Mouse (Mus musculus) hindbrain, embryonic 12.5 days (tissue): ENCODE data around the gene Wdr25. TPM values are rescaled to one million over a fixed set of nuclear protein-coding genes. Genes with fewer than 3 reads are reported as not detected.

Experiments
- ATAC-seq: fragments of 200-750 bp; cut with Nextera tagmentation; 2 replicates; pipeline ENCODE4 v1.8.0; 2017; ENCODE audit warnings: moderate TSS enrichment; ENCODE audit not compliant: low FRiP score
- H3K27ac ChIP-seq: fragments of 300-500 bp; sonication (generic); 2 replicates; pipeline ENCODE4 v1.5.1; 2016; ENCODE audit warnings: mild to moderate bottlenecking
- H3K27me3 ChIP-seq: fragments of 300-500 bp; sonication (generic); 2 replicates; pipeline ENCODE4 v1.6.1; 2016; ENCODE audit warnings: mild to moderate bottlenecking
- H3K36me3 ChIP-seq: fragments of 300-500 bp; sonication (generic); 2 replicates; pipeline ENCODE4 v1.6.1; 2016; ENCODE audit warnings: mild to moderate bottlenecking
- H3K4me1 ChIP-seq: fragments of 300-500 bp; sonication (generic); 2 replicates; pipeline ENCODE4 v1.6.1; 2016
- H3K4me2 ChIP-seq: fragments of 300-500 bp; sonication (generic); replicated peaks from 2 replicates; pipeline ENCODE4 v1.6.1; 2016; ENCODE audit warnings: mild to moderate bottlenecking
- H3K4me3 ChIP-seq: fragments of 300-500 bp; sonication (generic); 2 replicates; pipeline ENCODE4 v1.5.1; 2016; ENCODE audit warnings: mild to moderate bottlenecking
- H3K9ac ChIP-seq: fragments of 300-500 bp; sonication (generic); 2 replicates; pipeline ENCODE4 v1.6.1; 2016; ENCODE audit warnings: mild to moderate bottlenecking, moderate library complexity
- H3K9me3 ChIP-seq: fragments of 300-500 bp; sonication (generic); replicated peaks from 2 replicates; pipeline ENCODE4 v1.6.1; 2016; ENCODE audit warnings: mild to moderate bottlenecking
- WGBS: fragments of 180-500 bp; shearing (Covaris S2); methylation state at CpG from one replicate; pipeline ENCODE4 v1.1.7; 2016; 5-methylcytosine and 5-hydroxymethylcytosine counted together
- polyA plus RNA-seq: library from polyadenylated mRNA; unstranded; fragments of >200 nt; fragmentation: Nextera tagmentation; extraction: Ambion mirVana; gene quantifications from 2 replicates; pipeline ENCODE4 v1.2.1, GENCODE M21; 2016

The Wdr25 gene
- polyA plus RNA-seq, 1 experiment from 2014 or later = 9.7 TPM

DNA sequence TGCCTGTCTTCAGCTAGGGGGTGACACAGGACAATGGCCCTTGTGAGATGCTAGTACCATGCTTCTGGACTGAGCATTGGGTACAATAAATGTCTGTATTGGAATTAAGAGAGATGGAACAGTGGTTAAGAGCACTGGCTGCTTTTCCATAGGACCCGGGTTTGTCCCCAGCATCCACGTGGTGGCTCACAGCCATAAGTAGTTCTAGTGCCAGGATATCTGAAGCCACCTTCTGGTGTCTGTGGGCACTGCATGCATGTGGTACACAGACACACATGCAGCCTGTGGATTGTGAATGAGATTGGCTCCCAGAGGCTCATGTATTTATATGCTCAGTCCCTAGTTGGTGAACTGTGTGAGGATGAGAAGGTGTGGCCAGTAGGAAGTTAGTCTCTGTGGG, 23.9 kb upstream of the Wdr25 start:
- Histone ChIP-seq H3K27me3 (no peaks in the 10 kb centered on the region), H3K4me3 (no peak overlapping the region), H3K9ac (no peak overlapping the region), H3K36me3 (peaks cover 94% of the 10 kb centered on the region), H3K9me3 (no peaks in the 10 kb centered on the region), H3K27ac (no peak overlapping the region), H3K4me1 (no peaks in the 10 kb centered on the region), H3K4me2 (no peak overlapping the region)
- ATAC-seq = no peak
- WGBS = 83% methylated on average over 2 of the region's 2 CpGs

DNA sequence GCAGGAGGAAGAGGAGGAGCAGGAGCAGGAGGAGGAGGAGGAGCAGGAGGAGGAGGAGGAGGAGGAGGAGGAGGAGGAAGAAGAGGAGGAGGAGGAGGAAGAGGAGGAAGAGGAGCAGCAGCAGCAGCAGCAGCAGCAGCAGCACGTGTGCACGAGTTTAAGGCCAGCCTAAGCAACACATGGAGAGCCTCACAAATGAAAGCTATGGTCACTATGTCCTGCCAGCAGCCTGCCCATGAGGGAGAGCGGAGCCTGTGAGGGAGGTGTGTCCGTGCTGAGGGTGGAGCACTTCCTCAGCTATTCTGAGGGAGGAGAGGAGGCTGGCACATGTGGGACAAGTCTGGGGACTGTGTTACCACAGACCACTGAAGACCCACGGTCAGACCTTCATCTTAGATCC, 20.3 kb upstream of the Wdr25 start:
- Histone ChIP-seq H3K4me3 (no peak overlapping the region), H3K9ac (no peak overlapping the region), H3K4me1 (no peaks in the 10 kb centered on the region), H3K36me3 (peaks cover 77% of the 10 kb centered on the region), H3K27ac (no peak overlapping the region), H3K9me3 (no peaks in the 10 kb centered on the region), H3K27me3 (no peaks in the 10 kb centered on the region), H3K4me2 (no peak overlapping the region)
- no peak for ATAC-seq
- 84% methylated on average over 5 of the region's 5 CpGs for WGBS

DNA sequence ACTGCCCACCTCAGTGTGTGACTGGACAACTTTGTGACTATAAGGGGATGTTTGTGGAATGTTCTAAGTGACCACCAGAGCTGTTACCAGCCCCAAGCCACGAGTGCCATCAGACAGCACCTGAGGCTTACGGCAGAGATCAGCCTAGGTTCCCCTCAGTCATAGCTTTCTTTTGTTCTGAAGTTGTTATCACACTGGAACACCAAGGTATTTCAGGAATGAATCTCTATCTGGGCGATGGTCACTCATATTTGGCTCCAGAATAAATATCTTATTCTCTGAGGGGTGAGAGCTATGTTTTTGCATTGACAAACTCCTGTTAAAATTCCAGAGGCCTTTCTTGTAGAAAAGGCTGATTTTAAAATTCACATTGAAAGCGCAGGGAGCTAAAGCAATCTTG, 14.3 kb upstream of the Wdr25 start:
- Histone ChIP-seq H3K27me3 (no peaks in the 10 kb centered on the region), H3K4me2 (no peak overlapping the region), H3K4me3 (no peak overlapping the region), H3K9ac (no peak overlapping the region), H3K9me3 (no peaks in the 10 kb centered on the region), H3K27ac (no peak overlapping the region), H3K4me1 (no peaks in the 10 kb centered on the region), H3K36me3 (peaks cover 72% of the 10 kb centered on the region)
- 94% methylated on average over 4 of the region's 4 CpGs for WGBS
- ATAC-seq = no peak

DNA sequence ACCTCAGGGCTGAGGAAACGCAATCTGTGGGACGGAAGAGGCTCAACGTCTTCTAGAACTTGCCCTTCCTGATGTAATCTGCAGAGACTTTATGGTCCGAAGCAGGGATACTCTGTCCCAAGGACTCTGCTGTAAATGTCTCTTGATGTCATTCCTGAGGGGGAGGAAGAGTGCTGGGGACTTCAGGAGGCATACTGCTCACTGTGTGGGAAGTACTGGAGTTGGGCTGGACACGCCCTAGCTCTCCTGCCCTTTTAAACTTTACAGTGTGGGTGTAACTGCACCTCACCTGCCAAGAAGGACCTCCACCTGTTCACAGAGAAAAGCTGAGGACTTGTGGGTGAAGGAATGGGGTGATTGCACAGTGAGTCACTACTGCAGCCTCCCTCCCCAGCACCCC, 12.8 kb upstream of the Wdr25 start:
- Histone ChIP-seq H3K9me3 (no peaks in the 10 kb centered on the region), H3K4me1 (no peaks in the 10 kb centered on the region), H3K4me2 (no peak overlapping the region), H3K36me3 (peaks cover 70% of the 10 kb centered on the region), H3K27ac (no peak overlapping the region), H3K4me3 (no peak overlapping the region), H3K27me3 (no peaks in the 10 kb centered on the region), H3K9ac (no peak overlapping the region)
- whole genome bisulfite sequencing = 92% methylated on average over 5 of the region's 5 CpGs
- ATAC-seq = no peak

DNA sequence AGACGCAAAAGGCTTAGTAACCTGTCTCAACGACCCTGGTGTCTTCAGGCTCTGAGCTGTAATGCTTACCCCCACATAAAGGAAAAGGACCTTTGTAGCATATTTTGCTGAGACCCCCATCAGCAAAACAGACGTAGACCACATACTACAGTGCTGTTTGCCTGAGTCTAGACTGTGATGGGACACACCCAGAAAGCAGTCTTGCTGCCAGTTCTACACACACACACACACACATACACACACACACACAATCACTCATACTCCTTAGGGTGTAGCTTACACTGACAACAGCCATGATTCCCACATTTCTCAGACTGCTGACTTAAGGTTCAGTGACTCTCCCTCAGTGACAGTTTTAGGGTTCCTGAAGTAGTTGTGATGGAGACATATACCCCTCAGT, 12.2 kb upstream of the Wdr25 start:
- Histone ChIP-seq H3K9ac (no peak overlapping the region), H3K9me3 (no peaks in the 10 kb centered on the region), H3K4me3 (no peak overlapping the region), H3K27me3 (no peaks in the 10 kb centered on the region), H3K4me1 (no peaks in the 10 kb centered on the region), H3K36me3 (peaks cover 73% of the 10 kb centered on the region), H3K4me2 (no peak overlapping the region), H3K27ac (no peak overlapping the region)
- WGBS = 95% methylated on average over 3 of the region's 3 CpGs
- no peak for ATAC-seq

DNA sequence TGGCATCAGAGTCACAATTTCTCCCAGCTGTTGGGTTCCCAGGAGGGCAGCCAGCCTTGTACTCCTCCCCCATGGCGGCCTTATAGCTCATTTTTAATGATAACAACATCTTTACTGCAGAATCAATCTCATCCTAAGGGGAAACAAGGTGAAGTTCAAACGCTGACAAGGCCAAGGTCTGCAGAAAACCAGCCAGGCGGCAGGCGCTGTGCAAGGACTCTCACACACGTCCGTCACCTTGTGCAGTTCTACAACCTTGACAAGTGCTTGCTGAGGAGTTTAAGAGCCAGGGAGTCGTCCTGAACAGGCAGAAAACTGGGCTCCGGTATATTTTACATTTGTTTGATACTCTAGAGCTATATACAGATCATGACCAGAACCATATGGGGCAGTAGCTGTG, 10.7 kb upstream of the Wdr25 start:
- WGBS = 86% methylated on average over 8 of the region's 8 CpGs
- peaks cover 83% of the 10 kb centered on the region for H3K36me3 ChIP-seq
- H3K4me2 ChIP-seq = no peak overlapping the region
- no peak overlapping the region for H3K9ac ChIP-seq
- no peaks in the 10 kb centered on the region for H3K9me3 ChIP-seq
- H3K4me1 ChIP-seq = no peaks in the 10 kb centered on the region
- no peak for ATAC-seq
- no peak overlapping the region for H3K4me3 ChIP-seq
- no peaks in the 10 kb centered on the region for H3K27me3 ChIP-seq
- no peak overlapping the region for H3K27ac ChIP-seq

DNA sequence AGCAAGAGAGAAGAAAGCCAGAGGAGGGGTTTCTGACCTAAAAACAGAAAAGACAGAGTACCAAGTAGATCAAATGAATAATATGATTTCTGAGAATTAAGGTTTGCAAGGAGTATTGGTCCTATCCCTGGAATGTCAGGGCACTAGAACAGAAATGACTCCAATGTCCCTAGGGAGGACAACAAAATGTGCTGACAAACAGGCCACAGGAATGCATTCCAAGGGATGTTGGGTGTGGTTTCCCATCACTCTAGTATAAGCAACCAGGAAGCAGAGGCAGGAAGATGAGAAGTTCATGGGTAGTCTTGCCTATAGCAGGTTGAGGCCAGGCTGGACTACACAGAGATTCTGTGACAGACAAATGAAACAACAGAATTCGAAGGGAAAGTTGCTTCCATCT, 7.5 kb upstream of the Wdr25 start:
- Histone ChIP-seq H3K4me2 (no peak overlapping the region), H3K36me3 (peaks cover 83% of the 10 kb centered on the region), H3K9ac (no peak overlapping the region), H3K27ac (no peak overlapping the region), H3K4me3 (no peak overlapping the region), H3K4me1 (no peaks in the 10 kb centered on the region), H3K9me3 (no peaks in the 10 kb centered on the region), H3K27me3 (no peaks in the 10 kb centered on the region)
- WGBS = 92% methylated on average over 1 of the region's 1 CpGs
- ATAC-seq = no peak

DNA sequence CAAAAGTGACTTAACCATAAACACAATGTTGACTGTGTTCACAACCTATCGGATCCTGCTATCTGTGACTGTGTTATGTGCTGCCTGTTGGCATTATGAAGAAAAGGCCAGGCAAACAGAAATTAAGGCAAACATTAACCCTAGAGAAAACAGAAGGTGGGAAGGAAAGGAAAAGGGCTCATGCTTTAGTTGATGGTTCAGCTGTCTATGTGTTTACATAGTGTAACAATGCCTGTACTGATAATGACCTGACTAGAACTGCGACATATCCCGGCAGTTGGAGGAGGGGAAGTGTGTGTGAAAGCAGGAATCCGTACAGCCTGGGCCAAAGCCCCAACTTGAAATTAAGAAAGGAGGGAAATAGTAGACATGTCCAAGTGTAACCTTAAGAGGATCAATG, 6.4 kb upstream of the Wdr25 start:
- Histone ChIP-seq H3K36me3 (peaks cover 77% of the 10 kb centered on the region), H3K4me3 (no peak overlapping the region), H3K27ac (no peak overlapping the region), H3K9me3 (no peaks in the 10 kb centered on the region), H3K27me3 (no peaks in the 10 kb centered on the region), H3K9ac (no peak overlapping the region), H3K4me2 (no peak overlapping the region), H3K4me1 (no peaks in the 10 kb centered on the region)
- ATAC-seq = no peak
- WGBS = 91% methylated on average over 4 of the region's 4 CpGs

DNA sequence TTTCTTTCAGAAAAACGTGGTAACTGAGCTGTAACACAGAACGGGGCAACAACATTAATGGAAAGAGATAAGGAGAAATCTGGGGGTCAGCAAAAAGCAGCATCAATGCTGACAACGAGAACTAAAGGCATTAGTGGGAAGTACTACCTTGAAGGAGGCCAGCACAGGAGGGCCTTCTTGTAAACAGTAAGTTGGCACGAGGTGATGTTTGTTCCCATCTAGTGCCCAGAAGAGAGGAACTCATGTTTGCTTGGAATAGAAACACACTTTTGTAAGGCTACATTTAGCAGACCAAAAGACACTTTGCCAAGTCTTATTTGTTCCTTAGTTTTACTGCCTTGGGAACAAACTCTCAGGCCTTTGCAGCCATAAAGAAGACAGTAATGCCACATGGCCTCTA, 4.8 kb upstream of the Wdr25 start:
- Histone ChIP-seq H3K4me3 (no peak overlapping the region), H3K9me3 (no peaks in the 10 kb centered on the region), H3K9ac (no peak overlapping the region), H3K36me3 (peaks cover 62% of the 10 kb centered on the region), H3K4me2 (no peak overlapping the region), H3K27ac (no peak overlapping the region), H3K4me1 (peaks cover 13% of the 10 kb centered on the region), H3K27me3 (no peaks in the 10 kb centered on the region)
- WGBS = 70% methylated on average over 4 of the region's 4 CpGs
- no peak for ATAC-seq

DNA sequence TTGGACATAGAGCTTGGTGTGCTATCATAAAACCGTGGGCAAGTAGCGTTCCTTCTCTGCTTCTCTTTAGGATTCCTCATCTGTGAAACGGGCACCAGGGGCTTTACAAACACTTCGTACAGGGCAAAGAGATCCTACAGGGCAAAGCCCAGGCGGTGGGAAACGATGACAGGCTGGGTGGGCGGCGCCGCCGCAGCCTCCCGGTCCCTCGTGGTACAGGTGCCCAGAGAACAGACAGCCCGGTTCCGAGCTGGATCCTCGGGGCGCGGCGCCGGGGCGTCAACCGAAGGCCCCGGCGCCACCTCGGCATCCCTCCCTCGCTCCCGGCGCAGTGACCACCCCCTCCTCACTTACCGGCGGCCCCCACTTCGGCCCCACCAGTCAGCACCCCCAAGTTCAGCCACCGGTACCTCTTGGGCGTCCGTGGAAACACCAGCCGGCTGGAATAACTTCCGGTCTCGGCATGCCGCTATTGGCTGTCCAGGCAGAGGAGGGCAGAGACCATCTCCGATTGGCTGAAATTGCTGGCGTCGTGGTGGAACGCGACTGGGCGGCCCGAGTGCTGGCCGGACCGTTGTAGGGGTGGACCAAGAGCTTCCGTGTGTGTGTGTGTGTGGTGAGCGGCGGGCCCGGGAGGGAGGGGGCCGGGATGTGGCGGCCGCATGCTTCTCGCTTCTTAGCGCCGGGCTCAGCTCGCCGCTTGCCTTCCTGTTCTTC, 442 bp downstream of the Wdr25 start, which contains the start of gene Wars:
Gene Wars, minus strand, starts transcription at position 460 of the 717 bp plus-strand sequence.
- Histone ChIP-seq H3K27ac (peak within 1 kb of the TSS; percentile 30; the same call in 1 of the 2 replicates), H3K27me3 (no peaks in the 10 kb centered on the region), H3K36me3 (peaks cover 24% of the 10 kb centered on the region), H3K9me3 (no peaks in the 10 kb centered on the region), H3K4me2 (peak within 1 kb of the TSS; percentile 95), H3K4me1 (peaks cover 24% of the 10 kb centered on the region), H3K4me3 (peak within 1 kb of the TSS; percentile 81), H3K9ac (peak within 1 kb of the TSS; percentile 79)
- peak; percentile 100 for ATAC-seq
- WGBS = under 1% methylated on average over 58 of the region's 58 CpGs

DNA sequence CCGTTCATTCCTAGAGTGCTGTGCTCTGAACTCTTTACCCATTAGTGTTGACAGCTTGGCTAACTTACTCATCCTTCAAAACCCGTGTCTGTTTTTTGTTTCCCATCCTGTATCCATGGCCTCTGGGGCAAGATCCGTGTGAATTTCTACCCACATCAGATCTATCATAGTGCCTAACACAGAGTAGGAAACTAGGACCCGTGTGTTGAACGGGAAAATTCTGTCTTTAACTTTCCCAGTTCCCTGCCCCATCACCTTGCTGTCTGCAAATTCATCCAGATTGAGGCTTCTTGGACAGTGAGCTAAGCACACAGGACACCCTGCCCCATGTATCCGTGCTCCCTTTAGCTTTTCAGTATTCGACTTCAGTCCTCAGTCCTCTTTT, 993 bp downstream of the Wdr25 start:
- 5% methylated on average over 7 of the region's 7 CpGs for WGBS

DNA sequence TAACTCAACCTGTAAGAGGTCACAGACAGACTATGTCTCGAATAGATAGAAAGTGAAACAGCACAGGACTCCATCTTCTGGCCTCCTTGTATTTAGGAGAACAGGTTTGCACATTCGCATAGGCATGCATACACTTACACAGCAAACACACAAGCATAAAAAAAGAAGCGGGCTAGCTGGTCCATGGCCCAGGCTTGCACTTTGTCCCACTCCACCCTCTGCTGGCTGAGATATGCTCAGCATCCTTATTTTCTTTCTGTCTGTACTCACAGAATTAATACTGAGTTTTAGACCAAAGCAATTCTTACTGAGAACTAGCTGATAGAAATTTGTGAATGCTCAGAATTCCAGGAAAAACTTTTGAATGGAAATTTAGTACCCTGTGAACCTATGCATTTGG, 2.6 kb downstream of the Wdr25 start:
- peaks cover 9% of the 10 kb centered on the region; the same call in 1 of the 2 replicates for H3K36me3 ChIP-seq
- no peak overlapping the region for H3K9ac ChIP-seq
- no peak overlapping the region for H3K4me2 ChIP-seq
- H3K4me3 ChIP-seq = no peak overlapping the region
- peaks cover 24% of the 10 kb centered on the region for H3K4me1 ChIP-seq
- no peak for ATAC-seq
- H3K27me3 ChIP-seq = no peaks in the 10 kb centered on the region
- no peak overlapping the region for H3K27ac ChIP-seq
- WGBS = 71% methylated on average over 3 of the region's 3 CpGs
- H3K9me3 ChIP-seq = no peaks in the 10 kb centered on the region

More for the DNA sequence above, 993 bp downstream of the Wdr25 start:
- Histone ChIP-seq H3K9me3 (no peaks in the 10 kb centered on the region), H3K27me3 (no peaks in the 10 kb centered on the region), H3K36me3 (peaks cover 24% of the 10 kb centered on the region), H3K27ac (peak overlapping the region; percentile 30; the same call in 1 of the 2 replicates), H3K4me3 (peak overlapping the region; percentile 81), H3K4me1 (peaks cover 24% of the 10 kb centered on the region), H3K4me2 (peak overlapping the region; percentile 74), H3K9ac (peak overlapping the region; percentile 65)
- ATAC-seq = no peak; the same call in none of the 2 replicates

DNA sequence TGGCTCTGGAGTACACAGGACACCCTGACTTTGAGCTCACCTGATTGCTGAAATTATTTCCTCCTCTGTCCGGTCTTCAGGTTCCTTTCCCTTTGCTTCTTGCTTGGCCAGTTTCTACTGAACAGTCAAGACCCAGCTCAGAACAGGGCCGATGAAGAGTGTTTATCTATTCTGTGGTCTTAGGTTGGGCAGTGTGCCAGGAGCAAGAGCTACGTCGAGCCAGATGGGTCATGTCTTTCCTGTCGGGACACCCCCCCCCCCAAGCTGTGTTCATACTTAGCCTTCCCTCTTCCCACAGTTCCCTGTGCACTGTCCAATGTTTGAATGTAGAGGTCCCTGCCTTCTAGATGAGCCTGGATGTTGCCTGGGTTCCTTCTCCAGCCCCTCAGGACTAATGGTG, 7.9 kb downstream of the Wdr25 start:
- no peak overlapping the region for H3K4me2 ChIP-seq
- H3K4me1 ChIP-seq = peaks cover 28% of the 10 kb centered on the region
- H3K9ac ChIP-seq = no peak overlapping the region
- peaks cover 9% of the 10 kb centered on the region; the same call in 1 of the 2 replicates for H3K36me3 ChIP-seq
- no peaks in the 10 kb centered on the region for H3K9me3 ChIP-seq
- ATAC-seq = no peak
- no peaks in the 10 kb centered on the region for H3K27me3 ChIP-seq
- H3K27ac ChIP-seq = no peak overlapping the region
- H3K4me3 ChIP-seq = no peak overlapping the region
- 76% methylated on average over 5 of the region's 5 CpGs for WGBS
